Mouse (Mus musculus): Measurements from ENCODE around the gene Rxra. TPM values are rescaled to one million over a fixed set of nuclear protein-coding genes. Genes with fewer than 3 reads are reported as not detected.

The Rxra gene
- polyA plus RNA-seq, 1 experiment from 2014 or later: 17.1 TPM

DNA sequence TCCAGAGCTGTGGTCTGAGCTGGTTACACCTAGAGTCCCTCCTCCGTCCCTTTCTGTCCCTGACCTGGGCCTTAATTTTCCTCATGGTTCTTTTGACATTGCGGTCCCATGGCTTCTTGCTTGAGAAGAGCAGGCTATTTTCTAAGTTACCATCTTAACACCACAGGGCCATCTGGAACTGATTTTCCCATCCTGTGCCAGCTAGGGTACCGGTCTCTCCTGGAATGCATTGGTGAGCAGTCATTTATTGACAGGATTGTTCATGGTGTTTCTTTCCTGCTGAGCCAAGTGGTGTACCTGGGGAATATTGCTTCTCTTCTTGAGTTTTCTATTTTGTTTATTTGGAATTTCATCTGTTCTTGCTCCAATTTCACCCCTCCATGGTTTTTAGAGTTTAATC lies 131.4 kb downstream of the Rxra start:
- Histone ChIP-seq H3K27ac (no peak overlapping the region), H3K9me3 (0 out of 2 replicates have a peak, but pooled peaks cover 3% of the 10 kb centered on the region), H3K4me2 (replicated peaks) (no peak overlapping the region), H3K27me3 (no peaks in the 10 kb centered on the region), H3K4me3 (no peak overlapping the region), H3K36me3 (no peaks in the 10 kb centered on the region), H3K9ac (no peak overlapping the region), H3K4me1 (peaks cover 15% of the 10 kb centered on the region)
- 49% methylated on average over 3 of the region's 3 CpGs for WGBS
- no peak for ATAC-seq (ENCODE audit: low FRiP score, low read depth)

DNA sequence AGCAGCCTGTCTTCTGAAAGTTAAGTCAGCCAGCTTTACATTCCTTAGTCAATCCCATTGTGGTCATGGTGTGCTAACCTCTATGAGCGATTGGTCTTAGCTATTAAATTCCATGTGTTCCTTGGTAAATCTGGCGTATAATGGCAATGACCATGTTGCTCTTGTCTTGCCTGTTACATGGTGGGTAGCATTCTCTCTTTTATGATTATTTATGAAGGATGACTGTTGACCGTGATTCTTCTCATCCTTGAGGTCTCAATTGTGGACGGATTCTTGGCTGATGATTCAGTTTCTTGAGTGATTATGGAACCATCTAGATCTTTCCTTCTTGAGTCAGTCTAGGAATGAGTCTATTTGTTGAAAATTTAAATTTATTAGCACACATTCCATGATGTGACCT lies 133.7 kb downstream of the Rxra start:
- no peak for ATAC-seq (ENCODE audit: low FRiP score, low read depth)
- 0 out of 2 replicates have a peak, but pooled peaks cover 3% of the 10 kb centered on the region for H3K9me3 ChIP-seq
- H3K36me3 ChIP-seq: no peaks in the 10 kb centered on the region
- no peak overlapping the region for H3K27ac ChIP-seq
- H3K4me2 ChIP-seq (replicated peaks): no peak overlapping the region
- peaks cover 34% of the 10 kb centered on the region for H3K4me1 ChIP-seq
- WGBS: 80% methylated on average over 4 of the region's 4 CpGs
- no peak overlapping the region for H3K9ac ChIP-seq
- H3K27me3 ChIP-seq: no peaks in the 10 kb centered on the region
- H3K4me3 ChIP-seq: no peak overlapping the region

Other genes with a start within 250 kb of the Rxra start
- gene Vav2, start 249.4 kb upstream of the Rxra start, polyA plus RNA-seq (2015; fragmentation: Nextera tagmentation; extraction: Ambion mirVana): 4.9 and 5.7 TPM in 2 replicates
- 14.8 and 15.5 TPM in 2 replicates for gene Brd3os, start 234.1 kb upstream of the Rxra start, polyA plus RNA-seq (2015; fragmentation: Nextera tagmentation; extraction: Ambion mirVana)
- gene Brd3, start 168.8 kb upstream of the Rxra start, polyA plus RNA-seq (2015; fragmentation: Nextera tagmentation; extraction: Ambion mirVana): 141 and 169 TPM in 2 replicates
- gene Wdr5, start 161.3 kb upstream of the Rxra start, polyA plus RNA-seq (2015; fragmentation: Nextera tagmentation; extraction: Ambion mirVana): 62.5 and 63.6 TPM in 2 replicates
- gene Col5a1, start 210.0 kb downstream of the Rxra start, polyA plus RNA-seq (2015; fragmentation: Nextera tagmentation; extraction: Ambion mirVana): 128 and 133 TPM in 2 replicates

Data from limb, embryonic 13.5 days (tissue).